Mouse (Mus musculus) urinary bladder, adult 2 months (tissue): ENCODE data around the gene Vamp1. TPM values are rescaled to one million over a fixed set of nuclear protein-coding genes. Genes with fewer than 3 reads are reported as not detected.
"Not testable (repeated sequence)": the region's sequence is repeated elsewhere in the genome, so short reads cannot be mapped to it uniquely, and the experiment has no call there.

Experiments used
- DNase-seq: peaks from one replicate; pipeline ENCODE4 v3.0.0; 2022; ENCODE audit warnings: low spot score
- polyA plus RNA-seq: library from polyadenylated mRNA; depleted of rRNA; stranded (reverse); fragments of >200 nt; gene quantifications from 2 replicates; pipeline ENCODE4 v1.2.3, GENCODE M21; 2012

The Vamp1 gene
- polyA plus RNA-seq, 1 experiment = 37.2 TPM

- no peak for DNase-seq
These were observed 29.2 kb downstream of the Vamp1 start for GRCm38 (mm10) chr6:125244551-125244950.

- no peak for DNase-seq
These were observed 36.9 kb downstream of the Vamp1 start for GRCm38 (mm10) chr6:125252285-125252684.

- no peak for DNase-seq
These were observed 37.4 kb downstream of the Vamp1 start for GRCm38 (mm10) chr6:125252711-125253110.

GRCm38 (mm10) chr6:125253863-125254715 lies 38.7 kb downstream of the Vamp1 start:
- DNase-seq = no peak

- DNase-seq = no peak
These were observed 40.2 kb downstream of the Vamp1 start for GRCm38 (mm10) chr6:125255516-125256044.

- no peak for DNase-seq
These were observed 41.0 kb downstream of the Vamp1 start for GRCm38 (mm10) chr6:125256222-125256966.

GRCm38 (mm10) chr6:125260006-125260555 lies 44.7 kb downstream of the Vamp1 start:
- DNase-seq = no peak

GRCm38 (mm10) chr6:125264219-125264618 lies 48.9 kb downstream of the Vamp1 start:
- no peak for DNase-seq

- DNase-seq = no peak
These were observed 49.9 kb downstream of the Vamp1 start for GRCm38 (mm10) chr6:125265239-125265638.

GRCm38 (mm10) chr6:125266091-125266490 lies 50.7 kb downstream of the Vamp1 start:
- no peak for DNase-seq

- DNase-seq = not testable (repeated sequence)
These were observed 51.2 kb downstream of the Vamp1 start for GRCm38 (mm10) chr6:125266600-125266999.

GRCm38 (mm10) chr6:125267469-125267868 lies 52.1 kb downstream of the Vamp1 start:
- DNase-seq = no peak

- DNase-seq = no peak
These were observed 53.4 kb downstream of the Vamp1 start for GRCm38 (mm10) chr6:125268799-125269198.

GRCm38 (mm10) chr6:125271455-125272227 lies 56.3 kb downstream of the Vamp1 start:
- peak; percentile 64 for DNase-seq

- DNase-seq = no peak
These were observed 57.0 kb downstream of the Vamp1 start for GRCm38 (mm10) chr6:125272228-125272785.

- no peak for DNase-seq
These were observed 59.7 kb downstream of the Vamp1 start for GRCm38 (mm10) chr6:125274841-125275563.

- no peak for DNase-seq
These were observed 64.4 kb downstream of the Vamp1 start for GRCm38 (mm10) chr6:125279729-125280128.

GRCm38 (mm10) chr6:125282721-125283120 lies 67.4 kb downstream of the Vamp1 start:
- not testable (repeated sequence) for DNase-seq

- DNase-seq = no peak
These were observed 68.9 kb downstream of the Vamp1 start for GRCm38 (mm10) chr6:125284250-125284649.

GRCm38 (mm10) chr6:125284751-125285150 lies 69.4 kb downstream of the Vamp1 start:
- DNase-seq = no peak
